Mouse (Mus musculus): ENCODE measurements around the gene Rbfox2. TPM values are rescaled to one million over a fixed set of nuclear protein-coding genes. Genes with fewer than 3 reads are reported as not detected.

Gene Rbfox2
- polyA plus RNA-seq, 1 experiment from 2014 or later, result 57.8 TPM

DNA sequence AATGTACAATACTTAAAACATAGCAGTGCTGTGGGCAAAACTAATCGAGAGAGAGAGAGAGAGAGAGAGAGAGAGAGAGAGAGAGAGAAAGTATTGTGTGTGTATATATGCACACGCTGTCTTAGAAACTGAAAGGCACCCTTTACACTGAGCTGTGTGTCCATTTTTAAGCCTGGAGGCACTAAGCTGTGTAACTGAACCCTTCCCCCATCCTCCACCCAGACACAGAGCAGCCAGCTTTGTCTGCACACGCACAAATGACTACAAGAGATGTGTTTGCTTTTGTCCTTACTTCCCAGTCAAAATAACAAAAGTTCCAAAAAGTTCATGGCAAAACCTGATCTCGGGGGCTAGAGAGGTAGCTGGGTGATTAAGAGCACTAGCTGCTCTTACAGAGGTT, 80.9 kb downstream of the Rbfox2 start:
- 22% methylated on average over 4 of the region's 4 CpGs for WGBS
- Histone ChIP-seq H3K4me3 (no peak overlapping the region), H3K4me1 (peaks cover 33% of the 10 kb centered on the region), H3K27ac (peak overlapping the region; percentile 48), H3K9me3 (no peaks in the 10 kb centered on the region), H3K4me2 (no peak overlapping the region; the same call in 1 of the 2 replicates), H3K27me3 (no peaks in the 10 kb centered on the region), H3K9ac (no peak overlapping the region), H3K36me3 (0 out of 2 replicates have a peak, but pooled peaks cover 4% of the 10 kb centered on the region)
- ATAC-seq (ENCODE audit: insufficient number of reproducible peaks, insufficient read depth, low FRiP score, low TSS enrichment, low read depth), result no peak

DNA sequence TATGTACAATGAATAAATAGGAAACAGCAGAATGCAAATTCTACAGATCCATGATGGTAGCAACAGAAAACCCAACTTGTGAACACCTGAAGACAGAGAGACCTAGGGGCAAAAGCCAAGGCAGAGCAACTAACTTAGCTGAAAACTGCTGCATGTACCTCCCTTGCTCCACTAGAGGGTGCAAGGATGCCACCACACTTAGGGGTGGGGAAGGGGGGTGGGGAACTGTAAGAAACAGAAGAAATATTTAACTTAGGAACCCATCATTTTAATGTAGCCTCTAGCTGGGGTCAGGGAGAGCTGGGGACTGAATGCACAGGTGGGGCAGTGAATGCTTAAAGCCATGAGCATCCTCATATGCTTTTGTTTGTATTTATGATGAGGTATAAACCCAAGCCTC, 81.5 kb downstream of the Rbfox2 start:
- Histone ChIP-seq H3K36me3 (0 out of 2 replicates have a peak, but pooled peaks cover 4% of the 10 kb centered on the region), H3K4me2 (no peak overlapping the region), H3K9ac (no peak overlapping the region), H3K4me3 (no peak overlapping the region), H3K9me3 (no peaks in the 10 kb centered on the region), H3K4me1 (peaks cover 33% of the 10 kb centered on the region), H3K27ac (0 out of 2 replicates have a peak overlapping the region, but pooled peaks have one; percentile 48), H3K27me3 (no peaks in the 10 kb centered on the region)
- no peak for ATAC-seq (ENCODE audit: insufficient number of reproducible peaks, insufficient read depth, low FRiP score, low TSS enrichment, low read depth)

DNA sequence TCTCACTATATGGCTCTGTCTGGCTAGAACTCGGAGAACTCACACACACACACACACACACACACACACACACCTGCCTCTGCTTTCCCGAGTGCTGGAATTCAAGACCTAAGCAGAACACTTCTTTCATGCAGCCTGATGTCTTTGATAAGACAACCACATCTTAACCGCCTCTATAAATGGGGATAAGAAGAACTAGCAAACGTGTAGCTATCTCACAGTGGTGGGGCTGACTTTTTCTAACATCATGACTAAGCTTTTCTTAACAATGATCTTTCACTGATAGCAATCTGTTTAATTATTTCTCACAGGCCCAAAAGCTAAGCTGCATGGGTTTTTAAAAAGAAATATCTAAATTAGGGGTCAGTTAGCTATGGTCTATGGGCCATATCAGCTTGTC, 86.0 kb downstream of the Rbfox2 start:
- Histone ChIP-seq H3K4me1 (peaks cover 52% of the 10 kb centered on the region), H3K36me3 (no peaks in the 10 kb centered on the region), H3K9ac (no peak overlapping the region), H3K27ac (no peak overlapping the region; the same call in 1 of the 2 replicates), H3K4me3 (no peak overlapping the region), H3K4me2 (no peak overlapping the region), H3K27me3 (no peaks in the 10 kb centered on the region), H3K9me3 (no peaks in the 10 kb centered on the region)
- 71% methylated on average over 4 of the region's 4 CpGs for WGBS
- no peak for ATAC-seq (ENCODE audit: insufficient number of reproducible peaks, insufficient read depth, low FRiP score, low TSS enrichment, low read depth)

DNA sequence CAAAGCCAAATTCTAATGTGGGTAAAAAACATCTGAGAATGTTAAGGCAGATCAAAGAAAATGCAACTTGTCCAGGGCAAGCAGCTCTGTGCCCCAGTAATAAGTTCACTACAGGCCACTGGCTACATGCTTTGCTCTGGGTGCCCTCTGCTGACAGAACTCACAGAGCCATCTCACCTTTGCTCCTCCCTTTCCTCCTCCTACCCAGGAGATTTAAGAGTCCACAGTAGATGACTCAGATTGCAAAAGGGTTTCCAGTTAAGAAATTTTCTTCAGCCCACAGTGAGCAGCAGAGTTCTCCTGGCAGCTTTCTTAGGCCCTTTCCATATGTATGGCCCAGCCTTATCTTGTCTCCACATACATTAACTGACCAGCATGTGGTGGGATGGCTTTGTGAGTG, 86.7 kb downstream of the Rbfox2 start:
- H3K4me2 ChIP-seq, result no peak overlapping the region
- no peaks in the 10 kb centered on the region for H3K27me3 ChIP-seq
- no peaks in the 10 kb centered on the region for H3K36me3 ChIP-seq
- ATAC-seq (ENCODE audit: insufficient number of reproducible peaks, insufficient read depth, low FRiP score, low TSS enrichment, low read depth), result no peak
- no peaks in the 10 kb centered on the region for H3K9me3 ChIP-seq
- H3K9ac ChIP-seq, result no peak overlapping the region
- peak overlapping the region; percentile 29; the same call in 1 of the 2 replicates for H3K27ac ChIP-seq
- H3K4me1 ChIP-seq, result peaks cover 55% of the 10 kb centered on the region
- H3K4me3 ChIP-seq, result no peak overlapping the region

DNA sequence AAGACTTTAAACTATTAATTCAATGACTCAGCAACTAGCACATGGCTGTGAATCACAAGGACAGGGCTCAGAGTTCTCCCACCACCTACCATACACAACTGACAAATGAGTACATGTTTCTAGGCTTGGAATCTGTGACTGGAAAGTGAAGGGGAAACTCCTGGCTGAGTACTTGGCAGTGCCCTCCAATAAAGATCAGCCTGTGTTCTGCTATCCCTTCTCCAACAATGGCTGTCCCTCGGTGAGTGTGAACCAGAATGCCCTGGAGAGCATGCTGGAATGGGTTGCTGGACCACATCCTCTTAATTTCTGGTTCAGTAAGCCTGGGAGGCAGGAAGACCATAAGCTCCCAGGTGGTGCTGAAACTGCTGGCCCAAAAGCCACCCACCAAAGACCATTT, 87.2 kb downstream of the Rbfox2 start:
- H3K27me3 ChIP-seq, result no peaks in the 10 kb centered on the region
- H3K4me2 ChIP-seq, result no peak overlapping the region
- no peak for ATAC-seq (ENCODE audit: insufficient number of reproducible peaks, insufficient read depth, low FRiP score, low TSS enrichment, low read depth)
- H3K27ac ChIP-seq, result 0 out of 2 replicates have a peak overlapping the region, but pooled peaks have one; percentile 22
- peaks cover 60% of the 10 kb centered on the region for H3K4me1 ChIP-seq
- H3K36me3 ChIP-seq, result no peaks in the 10 kb centered on the region
- no peaks in the 10 kb centered on the region for H3K9me3 ChIP-seq
- no peak overlapping the region for H3K4me3 ChIP-seq
- 39% methylated on average over 1 of the region's 1 CpGs for WGBS
- H3K9ac ChIP-seq, result no peak overlapping the region

DNA sequence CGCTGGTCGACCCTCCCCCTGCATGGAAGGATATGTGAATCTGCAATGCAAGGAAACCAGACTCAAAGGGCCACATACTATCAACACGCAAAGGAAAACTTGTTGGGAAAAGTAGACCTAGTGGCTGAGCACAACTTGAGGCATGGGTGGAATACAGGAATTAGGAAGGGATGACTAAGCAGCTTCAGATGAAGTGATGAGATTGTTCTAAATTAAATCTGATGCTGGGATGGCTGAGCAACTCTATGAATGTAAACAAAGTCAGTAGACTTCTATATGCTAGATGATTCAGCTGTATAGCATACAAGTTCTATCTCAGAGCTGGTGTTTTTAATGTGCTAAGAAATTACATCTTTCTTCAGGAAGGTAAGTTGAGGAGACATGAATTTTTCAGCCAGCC, 88.8 kb downstream of the Rbfox2 start:
- Histone ChIP-seq H3K27ac (no peak overlapping the region), H3K9me3 (no peaks in the 10 kb centered on the region), H3K27me3 (no peaks in the 10 kb centered on the region), H3K4me1 (peaks cover 72% of the 10 kb centered on the region), H3K4me2 (no peak overlapping the region), H3K4me3 (no peak overlapping the region), H3K9ac (no peak overlapping the region), H3K36me3 (no peaks in the 10 kb centered on the region)
- ATAC-seq (ENCODE audit: insufficient number of reproducible peaks, insufficient read depth, low FRiP score, low TSS enrichment, low read depth), result no peak
- WGBS, result 88% methylated on average over 3 of the region's 3 CpGs

DNA sequence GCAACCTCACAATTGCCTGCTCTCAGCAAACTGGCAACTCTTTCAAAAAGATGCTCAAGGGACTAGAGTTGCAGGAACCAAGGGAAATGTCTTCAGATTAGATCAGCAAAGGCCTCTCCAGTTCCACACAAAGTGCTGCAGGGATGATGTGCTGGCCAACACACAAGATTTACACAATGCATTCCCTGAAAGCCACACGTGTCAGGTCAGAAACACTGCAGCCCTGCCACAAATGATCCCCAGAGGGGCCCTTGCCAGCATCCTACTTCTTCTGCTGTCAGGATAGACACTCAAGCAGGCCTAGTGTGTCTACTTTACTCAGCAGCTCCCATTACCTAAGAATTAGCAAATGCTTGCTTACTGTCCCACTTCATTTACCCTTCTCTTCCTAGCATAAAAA, 89.3 kb downstream of the Rbfox2 start:
- WGBS, result 43% methylated on average over 1 of the region's 1 CpGs
- ATAC-seq (ENCODE audit: insufficient number of reproducible peaks, insufficient read depth, low FRiP score, low TSS enrichment, low read depth), result no peak
- peaks cover 75% of the 10 kb centered on the region for H3K4me1 ChIP-seq
- no peak overlapping the region for H3K4me3 ChIP-seq
- H3K27me3 ChIP-seq, result no peaks in the 10 kb centered on the region
- H3K9me3 ChIP-seq, result no peaks in the 10 kb centered on the region
- no peak overlapping the region for H3K9ac ChIP-seq
- H3K27ac ChIP-seq, result peak overlapping the region; percentile 44; the same call in 1 of the 2 replicates
- no peaks in the 10 kb centered on the region for H3K36me3 ChIP-seq
- H3K4me2 ChIP-seq, result no peak overlapping the region

DNA sequence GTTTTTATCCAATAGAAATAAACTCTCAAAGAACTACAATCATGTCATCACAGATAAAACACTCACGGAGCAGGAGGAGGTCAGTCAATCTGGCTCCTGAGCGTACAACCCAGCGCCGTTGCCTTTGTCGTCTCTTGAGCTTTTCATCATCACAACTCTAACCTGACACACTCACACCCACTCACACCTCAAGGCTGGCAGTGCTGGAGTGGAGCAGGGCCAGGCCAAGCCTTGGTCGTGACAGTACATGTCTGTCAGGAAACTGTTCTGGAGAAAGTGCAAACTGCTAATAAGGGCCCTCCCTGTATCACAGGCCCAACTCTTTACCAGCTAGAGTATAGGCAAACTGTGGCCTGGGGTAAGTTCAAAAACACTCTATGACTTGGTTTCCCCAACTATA, 90.1 kb downstream of the Rbfox2 start:
- Histone ChIP-seq H3K27ac (peak overlapping the region; percentile 91; the same call in 1 of the 2 replicates), H3K4me3 (no peak overlapping the region)
- WGBS, result 58% methylated on average over 6 of the region's 6 CpGs

DNA sequence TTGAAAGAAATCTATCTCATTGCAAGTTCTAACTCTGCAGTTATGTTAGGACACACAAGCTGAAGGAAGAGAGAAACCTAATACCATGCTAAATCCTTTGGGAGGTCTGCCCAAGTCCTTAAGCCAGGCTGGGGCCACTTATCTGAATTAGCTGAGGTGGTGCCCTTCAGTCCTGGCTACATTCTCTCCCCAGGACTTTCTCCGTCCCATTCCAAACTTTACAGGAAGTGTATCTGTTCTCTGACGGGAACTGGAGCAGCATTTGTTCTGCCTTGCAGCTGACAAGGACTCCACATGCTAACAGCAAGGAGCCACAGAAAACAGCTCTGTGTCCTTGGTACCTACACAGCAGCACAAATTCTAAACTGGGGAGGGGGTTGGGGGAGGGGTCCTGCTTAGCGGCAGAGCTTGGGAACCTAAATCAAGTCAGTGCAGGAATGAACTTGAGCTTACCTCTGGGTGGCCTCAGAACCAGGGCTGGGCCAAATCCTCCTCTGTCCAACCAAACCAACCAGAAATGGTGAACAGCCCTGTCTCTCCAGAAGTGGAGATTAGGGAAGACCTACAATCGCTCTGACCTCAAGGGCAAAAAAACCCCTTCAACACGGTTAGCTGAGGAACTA, 91.5 kb downstream of the Rbfox2 start:
- Histone ChIP-seq H3K4me2 (peak overlapping the region; percentile 47), H3K27me3 (no peaks in the 10 kb centered on the region), H3K4me1 (peaks cover 72% of the 10 kb centered on the region), H3K27ac (peak overlapping the region; percentile 91), H3K36me3 (no peaks in the 10 kb centered on the region), H3K4me3 (no peak overlapping the region), H3K9me3 (no peaks in the 10 kb centered on the region), H3K9ac (peak overlapping the region; percentile 44; the same call in 1 of the 2 replicates)
- WGBS, result 4% methylated on average over 5 of the region's 5 CpGs
- no peak for ATAC-seq (ENCODE audit: insufficient number of reproducible peaks, insufficient read depth, low FRiP score, low TSS enrichment, low read depth)

More for the DNA sequence above, 90.1 kb downstream of the Rbfox2 start:
- Histone ChIP-seq H3K4me1 (peaks cover 74% of the 10 kb centered on the region), H3K9ac (peak overlapping the region; percentile 22; the same call in 1 of the 2 replicates), H3K36me3 (no peaks in the 10 kb centered on the region), H3K27me3 (no peaks in the 10 kb centered on the region), H3K9me3 (no peaks in the 10 kb centered on the region), H3K4me2 (no peak overlapping the region)
- ATAC-seq (ENCODE audit: insufficient number of reproducible peaks, insufficient read depth, low FRiP score, low TSS enrichment, low read depth), result no peak

DNA sequence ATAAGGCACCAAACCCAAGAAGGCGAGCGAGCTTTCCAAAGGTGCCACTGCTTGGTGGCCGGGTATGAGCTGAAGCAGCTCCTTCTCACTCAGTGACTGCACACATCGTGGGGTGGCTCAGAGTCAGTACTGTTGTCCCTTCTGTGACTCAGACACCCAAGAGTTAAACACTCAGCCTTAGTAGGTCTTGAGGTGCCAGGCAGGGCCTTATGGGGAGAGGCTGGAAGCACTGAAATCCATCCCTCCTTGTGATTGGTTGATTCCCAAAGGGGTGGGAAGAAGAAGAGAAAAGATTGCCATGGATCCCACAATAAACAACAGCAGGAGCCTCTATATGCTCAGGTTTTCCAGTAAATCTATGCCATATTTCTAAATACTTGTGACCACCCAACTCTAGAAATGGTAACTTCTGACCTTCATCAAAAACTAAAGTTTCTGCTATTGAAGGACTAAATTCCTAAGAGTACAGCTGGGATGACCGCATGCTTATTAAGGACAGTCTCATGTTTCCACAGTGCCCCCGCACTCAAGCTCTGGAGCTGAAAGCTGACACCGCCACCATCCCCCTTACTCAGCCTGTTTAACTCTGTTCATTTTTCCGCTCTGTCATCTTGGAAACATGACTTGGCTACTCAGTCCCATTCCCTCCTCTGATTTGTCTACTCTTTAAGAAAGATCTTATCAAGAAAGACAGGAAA, 92.2 kb downstream of the Rbfox2 start:
- 21% methylated on average over 8 of the region's 8 CpGs for WGBS
- H3K4me1 ChIP-seq, result peaks cover 71% of the 10 kb centered on the region
- peak overlapping the region; percentile 47 for H3K4me2 ChIP-seq
- peak; percentile 90 for ATAC-seq (ENCODE audit: insufficient number of reproducible peaks, insufficient read depth, low FRiP score, low TSS enrichment, low read depth)
- peak overlapping the region; percentile 91 for H3K27ac ChIP-seq
- H3K9ac ChIP-seq, result no peak overlapping the region
- no peaks in the 10 kb centered on the region for H3K36me3 ChIP-seq
- no peaks in the 10 kb centered on the region for H3K9me3 ChIP-seq
- H3K27me3 ChIP-seq, result no peaks in the 10 kb centered on the region
- no peak overlapping the region for H3K4me3 ChIP-seq

DNA sequence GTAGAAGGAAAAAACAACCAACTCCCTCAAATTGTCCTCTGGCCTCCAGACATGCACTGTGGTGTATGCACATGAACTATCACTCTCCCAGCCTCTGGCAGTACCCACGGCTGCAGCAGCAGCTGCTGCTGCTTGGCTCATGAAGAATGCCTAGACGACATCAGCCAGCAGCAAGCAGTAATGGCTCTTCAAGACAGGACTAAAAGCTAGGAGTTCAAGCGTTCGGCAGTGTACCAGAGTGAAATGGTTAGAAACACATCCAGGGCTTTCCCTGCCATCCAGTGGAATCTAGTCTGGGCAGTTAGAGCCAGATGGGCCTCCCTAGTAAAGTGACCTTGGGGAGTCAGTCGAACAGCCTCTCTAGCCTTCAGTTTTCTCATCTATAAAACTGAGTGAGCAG, 93.0 kb downstream of the Rbfox2 start:
- Histone ChIP-seq H3K36me3 (no peaks in the 10 kb centered on the region), H3K27me3 (no peaks in the 10 kb centered on the region), H3K4me1 (peaks cover 73% of the 10 kb centered on the region), H3K4me3 (no peak overlapping the region), H3K9ac (peak overlapping the region; percentile 40; the same call in 1 of the 2 replicates), H3K4me2 (peak overlapping the region; percentile 47), H3K27ac (peak overlapping the region; percentile 91), H3K9me3 (no peaks in the 10 kb centered on the region)
- no peak for ATAC-seq (ENCODE audit: insufficient number of reproducible peaks, insufficient read depth, low FRiP score, low TSS enrichment, low read depth)
- 20% methylated on average over 5 of the region's 5 CpGs for WGBS

DNA sequence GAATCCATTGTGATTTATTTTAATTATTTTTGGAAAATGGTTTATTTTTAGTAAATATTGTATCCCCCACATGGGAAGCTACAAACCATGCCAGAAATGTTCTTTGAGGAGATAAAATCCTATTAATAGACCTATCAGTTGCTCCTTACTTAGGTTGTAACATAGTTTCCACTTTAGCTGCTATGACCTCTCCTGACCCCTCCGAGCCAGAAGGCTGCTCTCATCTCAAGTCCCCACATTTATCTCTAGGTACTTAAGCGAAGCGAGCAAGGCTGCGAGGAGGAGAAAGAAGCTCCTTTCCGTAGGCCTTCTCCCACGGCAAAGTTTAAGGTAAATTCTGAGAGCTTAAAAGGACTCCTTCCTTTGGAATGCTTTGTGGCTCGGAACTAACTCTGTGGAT, 94.0 kb downstream of the Rbfox2 start:
- H3K4me3 ChIP-seq, result no peak overlapping the region
- no peaks in the 10 kb centered on the region for H3K27me3 ChIP-seq
- H3K9ac ChIP-seq, result no peak overlapping the region
- H3K27ac ChIP-seq, result peak overlapping the region; percentile 12
- no peak for ATAC-seq (ENCODE audit: insufficient number of reproducible peaks, insufficient read depth, low FRiP score, low TSS enrichment, low read depth)
- WGBS, result 44% methylated on average over 7 of the region's 7 CpGs
- no peaks in the 10 kb centered on the region for H3K9me3 ChIP-seq
- no peaks in the 10 kb centered on the region for H3K36me3 ChIP-seq
- H3K4me1 ChIP-seq, result peaks cover 66% of the 10 kb centered on the region
- no peak overlapping the region for H3K4me2 ChIP-seq
